Mouse (Mus musculus) CH12.LX (cell line): ENCODE results near the gene Trpv3. TPM values are rescaled to one million over a fixed set of nuclear protein-coding genes. Genes with fewer than 3 reads are reported as not detected.

Source experiments
- DNase-seq: peaks from one replicate; pipeline ENCODE4 v3.0.0-alpha.2; 2013; ENCODE audit errors: extremely low read depth
- H3K27ac ChIP-seq: 2 replicates; pipeline ENCODE4 v1.5.1; 2012; ENCODE audit warnings: low read depth, mild to moderate bottlenecking, control low read depth, moderate library complexity; ENCODE audit not compliant: insufficient read depth
- H3K27me3 ChIP-seq: replicated peaks from 2 replicates; pipeline ENCODE3; 2012; ENCODE audit warnings: inconsistent platforms
- H3K36me3 ChIP-seq, 2 experiments: replicated peaks in 1 of 2; 2 replicates each; pipeline versions ENCODE3 to v1.6.1; 2012; ENCODE audit warnings: inconsistent platforms in 1 of 2, low read length in 1 of 2, mild to moderate bottlenecking in 1 of 2, mixed read lengths in 1 of 2, moderate library complexity in 1 of 2; ENCODE audit not compliant: control insufficient read depth in 1 of 2, insufficient read depth in 1 of 2
- H3K4me1 ChIP-seq, 2 experiments: 2 replicates each; pipeline ENCODE4 v1.6.1; 2012; ENCODE audit warnings: inconsistent platforms in 1 of 2, moderate library complexity in 1 of 2; ENCODE audit not compliant: insufficient read depth in 2 of 2, control insufficient read depth in 1 of 2
- H3K4me2 ChIP-seq: 2 replicates; pipeline ENCODE4 v1.6.1; 2012; ENCODE audit warnings: low read depth, mild to moderate bottlenecking, control low read depth; ENCODE audit not compliant: poor library complexity, insufficient read depth, severe bottlenecking
- H3K4me3 ChIP-seq, 3 experiments: fragments of 150-350 bp in 1 of 3; sonication (generic) in 1 of 3; replicated peaks in 1 of 3; 2 replicates each; pipeline versions ENCODE3 to v1.5.1; 2011 to 2012; ENCODE audit warnings: low read depth in 2 of 3, low read length in 2 of 3, mild to moderate bottlenecking in 2 of 3, moderate library complexity in 2 of 3, control low read depth in 1 of 3, improper control_type of control experiment in 1 of 3, inconsistent platforms in 1 of 3, mixed read lengths in 1 of 3; ENCODE audit not compliant: poor library complexity in 1 of 3
- H3K79me2 ChIP-seq: replicated peaks from 2 replicates; pipeline ENCODE4 v1.6.1; 2012; ENCODE audit warnings: mild to moderate bottlenecking, moderate library complexity; ENCODE audit not compliant: control insufficient read depth, poor library complexity, insufficient read depth, severe bottlenecking; ENCODE audit errors: extremely low read depth
- H3K9ac ChIP-seq: 2 replicates; pipeline ENCODE4 v1.6.1; 2012; ENCODE audit warnings: low read depth, mild to moderate bottlenecking, control low read depth, moderate library complexity; ENCODE audit not compliant: insufficient read depth
- H3K9me3 ChIP-seq: replicated peaks from 2 replicates; pipeline ENCODE3; 2012; ENCODE audit warnings: low read length, inconsistent platforms, mixed read lengths
- CTCF ChIP-seq, 2 experiments: IDR thresholded peaks in 1 of 2; conservative IDR thresholded peaks in 1 of 2; 2 replicates each; pipeline ENCODE4 v1.5.1; 2011 to 2012; ENCODE audit warnings: low read depth in 2 of 2, low read length in 2 of 2, improper control_type of control experiment in 1 of 2, inconsistent platforms in 1 of 2, mild to moderate bottlenecking in 1 of 2, moderate library complexity in 1 of 2
- ETS1 ChIP-seq: conservative IDR thresholded peaks from 2 replicates; pipeline ENCODE4 v1.6.1; 2012; ENCODE audit warnings: low read depth, mild to moderate bottlenecking, inconsistent platforms, low read length, improper control_type of control experiment, moderate library complexity
- HCFC1 ChIP-seq: IDR thresholded peaks from 2 replicates; pipeline ENCODE4 v1.6.1; 2012; ENCODE audit warnings: low read depth, mild to moderate bottlenecking, inconsistent platforms, low read length, improper control_type of control experiment
- IRF4 ChIP-seq: IDR thresholded peaks from 2 replicates; pipeline ENCODE4 v1.6.1; 2014; ENCODE audit warnings: low read depth, mild to moderate bottlenecking, inconsistent platforms, low read length, improper control_type of control experiment
- KAT2A ChIP-seq: IDR thresholded peaks from 2 replicates; pipeline ENCODE4 v1.6.1; 2012; ENCODE audit warnings: low read length, improper control_type of control experiment, inconsistent platforms; ENCODE audit not compliant: insufficient replicate concordance
- MAZ ChIP-seq: IDR thresholded peaks from 2 replicates; pipeline ENCODE4 v1.6.1; 2012; ENCODE audit warnings: low read depth, mild to moderate bottlenecking, inconsistent platforms, low read length, improper control_type of control experiment, moderate library complexity
- MXI1 ChIP-seq: IDR thresholded peaks from 2 replicates; pipeline ENCODE4 v1.6.1; 2011; ENCODE audit warnings: mild to moderate bottlenecking, low read depth, low read length, improper control_type of control experiment
- MYC ChIP-seq: IDR thresholded peaks from 2 replicates; pipeline ENCODE4 v1.6.1; 2011; ENCODE audit warnings: low read depth, mild to moderate bottlenecking, improper control_type of control experiment, low read length
- PAX5 ChIP-seq: IDR thresholded peaks from 2 replicates; pipeline ENCODE4 v1.6.1; 2012; ENCODE audit warnings: low read length, inconsistent platforms, mixed read lengths
- SIN3A ChIP-seq: IDR thresholded peaks from 2 replicates; pipeline ENCODE4 v1.6.1; 2012; ENCODE audit warnings: low read length, improper control_type of control experiment, inconsistent platforms
- SMC3 ChIP-seq: IDR thresholded peaks from 2 replicates; pipeline ENCODE4 v1.6.1; 2011; ENCODE audit warnings: low read depth, low read length, improper control_type of control experiment
- TBP ChIP-seq: conservative IDR thresholded peaks from 2 replicates; pipeline ENCODE4 v1.6.1; 2011; ENCODE audit warnings: low read depth, low read length, improper control_type of control experiment
- TCF12 ChIP-seq: IDR thresholded peaks from 2 replicates; pipeline ENCODE4 v1.6.1; 2014; ENCODE audit warnings: low read depth, mild to moderate bottlenecking, inconsistent platforms, low read length, improper control_type of control experiment
- USF2 ChIP-seq: conservative IDR thresholded peaks from 2 replicates; pipeline ENCODE4 v1.6.1; 2011; ENCODE audit warnings: low read depth, low read length, improper control_type of control experiment
- ZC3H11A ChIP-seq: IDR thresholded peaks from 2 replicates; pipeline ENCODE4 v1.6.1; 2012; ENCODE audit warnings: low read depth, mild to moderate bottlenecking, inconsistent platforms, low read length, improper control_type of control experiment
- ZNF384 ChIP-seq: IDR thresholded peaks from 2 replicates; pipeline ENCODE4 v1.6.1; 2012; ENCODE audit warnings: low read depth, low read length, improper control_type of control experiment, inconsistent platforms
- dilution Hi-C: fragments of 300-500 bp; cut with MboI; formaldehyde crosslinking; loops from 2 replicates; pipeline ENCODE4 v1.14.3; 2020; ENCODE audit warnings: low sequenced_read_pairs; ENCODE audit not compliant: extremely low pct_unique_long_range_greater_than_20kb, extremely low pct_ligation_motif_present
- in situ Hi-C: fragments of 300-500 bp; cut with MboI; formaldehyde crosslinking; loops from 3 replicates; pipeline ENCODE4 v1.14.3; 2019; ENCODE audit warnings: low sequenced_read_pairs, low pct_ligation_motif_present, low pct_unique_long_range_greater_than_20kb, mixed read lengths
- polyA plus RNA-seq: library from polyadenylated mRNA; unstranded; fragments of >175 nt; gene quantifications from 2 replicates; pipeline ENCODE4 v1.2.1, GENCODE M21; 2012; ENCODE audit warnings: low read depth; ENCODE audit not compliant: insufficient read length
- total RNA-seq, 2 experiments: library from RNA; depleted of rRNA; stranded (reverse); fragments of 300-350 nt in 1 of 2; fragments of >200 nt in 1 of 2; gene quantifications; 2 replicates each; pipeline ENCODE4 v1.2.3; 2012 to 2014

Trpv3 gene
- under 0.01 TPM in 1 of 2 replicates, not detected in the other for total RNA-seq (2012; rRNA removed)
- not detected in 2 replicates for total RNA-seq (2014; rRNA removed)
- polyA plus RNA-seq: not detected in 2 replicates

GRCm38 (mm10) chr11:73267267-73267666 lies at the start of gene Trpv3:
TSS of gene Trpv3 (plus strand) at chr11:73267388.
- dilution Hi-C loops (no loop called here), in situ Hi-C loops (no loop called here)
- Histone ChIP-seq H3K36me3 (no peaks in the 10 kb centered on the region), H3K9ac (no peak within 1 kb of the TSS), H3K27me3 (peaks cover 95% of the 10 kb centered on the region), H3K4me2 (no peak within 1 kb of the TSS), H3K27ac (no peak within 1 kb of the TSS), H3K4me1 (0 out of 4 replicates have a peak, but pooled peaks cover 0 to 2% of the 10 kb centered on the region in 2 experiments), H3K9me3 (no peaks in the 10 kb centered on the region), H3K4me3 (no peak within 1 kb of the TSS), H3K79me2 (no peaks in the 10 kb centered on the region)
- TF ChIP-seq ZC3H11A: no peak
- no peak for TF ChIP-seq USF2
- peak; percentile 16; the same call in 1 of the 2 replicates for TF ChIP-seq MXI1
- DNase-seq: no peak

GRCm38 (mm10) chr11:73219671-73220070 lies 47.5 kb upstream of the Trpv3 start:
- no peak overlapping the region for H3K4me2 ChIP-seq
- peaks cover 5% of the 10 kb centered on the region for H3K9me3 ChIP-seq
- no peaks in the 10 kb centered on the region for H3K79me2 ChIP-seq
- H3K9ac ChIP-seq: no peak overlapping the region
- H3K4me3 ChIP-seq: no peak overlapping the region
- H3K36me3 ChIP-seq: no peaks in the 10 kb centered on the region
- no peaks in the 10 kb centered on the region for H3K4me1 ChIP-seq
- dilution Hi-C loops (no loop called here), in situ Hi-C loops (no loop called here)
- no peak for DNase-seq
- H3K27ac ChIP-seq: no peak overlapping the region
- peaks cover 20% of the 10 kb centered on the region for H3K27me3 ChIP-seq
- TF ChIP-seq SMC3 (no peak), CTCF (conservative IDR thresholded peaks at IDR 0.05 in 1 of 2, IDR thresholded peaks at IDR 0.05 in 1 of 2; ENCODE audit: low read depth in 2 of 2, low read length in 2 of 2) (peak in 1 of 2 experiments; percentile 33; a peak in 1 of 4 replicates)

- Histone ChIP-seq H3K79me2 (no peaks in the 10 kb centered on the region), H3K4me1 (no peaks in the 10 kb centered on the region), H3K4me2 (no peak overlapping the region), H3K9ac (no peak overlapping the region), H3K9me3 (peaks cover 5% of the 10 kb centered on the region), H3K27ac (no peak overlapping the region)
- in situ Hi-C loops: no loop called here
- DNase-seq: no peak
- TF ChIP-seq IRF4 (no peak), ETS1 (no peak), HCFC1 (no peak), MYC (no peak), ZNF384 (no peak), TCF12 (no peak), TBP (no peak), SIN3A (no peak), MAZ (no peak), KAT2A (no peak), PAX5 (no peak)
- TF ChIP-seq, all 38 proteins: peak for 0
- Histone ChIP-seq H3K36me3 (no peaks in the 10 kb centered on the region), H3K4me3 (no peak overlapping the region), H3K27me3 (peaks cover 24% of the 10 kb centered on the region)
- dilution Hi-C loops: no loop called here
Measured at GRCm38 (mm10) chr11:73220651-73221050, 46.5 kb upstream of the Trpv3 start.
